Mouse (Mus musculus) kidney, adult 2 months (tissue): ENCODE measurements around the gene Fbxl13.

Experiments used
- CTCF ChIP-seq: fragments of 200-500 bp; conservative IDR thresholded peaks from 2 replicates; pipeline ENCODE4 v1.5.1; 2011; ENCODE audit warnings: low read depth, mild to moderate bottlenecking, control low read depth, low read length, moderate library complexity, mixed read lengths; ENCODE audit not compliant: insufficient read depth, insufficient read length
- POLR2A ChIP-seq: fragments of 200-500 bp; IDR thresholded peaks from one replicate; pipeline ENCODE4 v1.6.1; 2011; ENCODE audit warnings: low read depth, low read length, control low read depth

- TF ChIP-seq POLR2A (no peak), CTCF (no peak)
Measured at GRCm38 (mm10) chr5:21543409-21544201, 101.8 kb downstream of the Fbxl13 start, which contains the start of gene Lrrc17.
